11 mouse cellular contexts compared by ENCODE assay signal in genomic region chr2:80612286-80612685, GRCm38 (mm10).
"Had no signal": no experiment of that assay in that cellular context is flagged by ENCODE, and none has a peak within 500 bp of the region (broad histone marks: within the 10 kb centered on the region; RNA-seq: fewer than 3 reads in every experiment).

No protein-coding gene starts in this region.

- H3K27ac ChIP-seq: limb, embryonic 15.5 days; liver, embryonic 12.5 days; midbrain, embryonic 10.5 days; midbrain, embryonic 15.5 days; neural tube, embryonic 13.5 days had no signal

- DNase-seq: kidney, adult 18-20 months; kidney, postnatal 14 days; lung, postnatal 4 days; right cerebral cortex, postnatal 25 days; thymus, postnatal 36 days had no signal

- H3K9ac ChIP-seq: limb, embryonic 15.5 days; liver, embryonic 12.5 days; lung, embryonic 14.5 days; midbrain, embryonic 15.5 days; neural tube, embryonic 13.5 days had no signal

- H3K36me3 ChIP-seq: limb, embryonic 15.5 days; liver, embryonic 12.5 days; midbrain, embryonic 10.5 days; midbrain, embryonic 15.5 days; neural tube, embryonic 13.5 days had no signal

- H3K4me2 ChIP-seq: limb, embryonic 15.5 days; liver, embryonic 12.5 days; lung, embryonic 14.5 days; midbrain, embryonic 15.5 days; neural tube, embryonic 13.5 days had no signal

- H3K9me3 ChIP-seq: limb, embryonic 15.5 days; liver, embryonic 12.5 days; midbrain, embryonic 10.5 days; midbrain, embryonic 15.5 days; neural tube, embryonic 13.5 days had no signal

- ATAC-seq: liver, embryonic 12.5 days; midbrain, embryonic 15.5 days had no signal

- H3K4me3 ChIP-seq: limb, embryonic 15.5 days; liver, embryonic 12.5 days; midbrain, embryonic 10.5 days; midbrain, embryonic 15.5 days; neural tube, embryonic 13.5 days had no signal

- H3K4me1 ChIP-seq: limb, embryonic 15.5 days; liver, embryonic 12.5 days; midbrain, embryonic 15.5 days; neural tube, embryonic 13.5 days had no signal

- H3K27me3 ChIP-seq: limb, embryonic 15.5 days; liver, embryonic 12.5 days; midbrain, embryonic 15.5 days; neural tube, embryonic 13.5 days had no signal
